Mouse (Mus musculus): ENCODE results near the gene Olfr307. TPM values are rescaled to one million over a fixed set of nuclear protein-coding genes. Genes with fewer than 3 reads are reported as not detected.

The Olfr307 gene
- polyA plus RNA-seq, 1 experiment from 2014 or later = not detected

DNA sequence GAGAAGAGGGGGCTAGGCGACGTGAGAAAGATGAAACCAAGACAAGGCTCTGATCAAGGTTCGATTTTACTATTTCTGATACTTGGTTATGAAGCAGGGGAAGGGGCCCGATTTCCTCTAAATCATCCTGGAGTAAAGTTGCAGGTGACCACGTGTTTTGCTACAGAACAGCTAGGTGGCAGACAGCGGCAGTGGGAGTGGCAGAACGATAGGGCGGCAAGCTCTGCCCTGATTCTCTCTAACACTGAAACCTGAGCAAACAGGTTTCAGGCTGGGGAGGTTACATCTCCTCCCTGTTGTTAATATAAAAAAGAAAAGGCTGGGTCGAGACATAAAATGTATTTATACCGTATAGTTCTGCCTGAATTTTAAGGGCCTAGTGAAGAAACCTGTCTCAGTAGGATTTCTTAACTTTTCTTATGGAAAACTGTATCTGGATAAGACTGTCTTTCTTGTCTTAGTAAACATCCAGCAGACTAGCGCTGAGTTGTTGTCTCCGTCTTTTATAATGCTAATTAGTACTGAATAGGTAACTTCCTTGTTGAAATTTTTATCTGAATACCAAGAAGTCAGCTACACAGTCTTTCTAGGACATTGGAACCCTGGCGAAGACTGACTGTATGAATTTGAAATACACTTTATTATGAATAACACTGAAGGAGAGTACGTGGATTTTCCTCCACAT, 5.6 kb upstream of the Olfr307 start:
- Histone ChIP-seq H3K4me2 (replicated peaks; ENCODE audit: low read depth, low read length) (no peak overlapping the region), H3K9me3 (ENCODE audit: low read length) (no peaks in the 10 kb centered on the region), H3K4me3 (ENCODE audit: low read depth, low read length) (no peak overlapping the region), H3K27me3 (replicated peaks; ENCODE audit: insufficient read depth, low read length) (no peaks in the 10 kb centered on the region), H3K4me1 (ENCODE audit: insufficient read depth, low read depth, low read length) (no peaks in the 10 kb centered on the region), H3K36me3 (ENCODE audit: insufficient read depth, low read length) (no peaks in the 10 kb centered on the region), H3K27ac (ENCODE audit: low read length) (no peak overlapping the region), H3K9ac (replicated peaks; ENCODE audit: low read depth) (no peak overlapping the region)
- ATAC-seq (no peak), DNase-seq (ENCODE audit: low spot score) (no peak)
- no peak for TF ChIP-seq EP300 (IDR thresholded peaks at IDR 0.05)
- TF ChIP-seq CTCF (IDR thresholded peaks at IDR 0.05) = no peak
- WGBS = 73% methylated on average over 14 of the region's 14 CpGs

DNA sequence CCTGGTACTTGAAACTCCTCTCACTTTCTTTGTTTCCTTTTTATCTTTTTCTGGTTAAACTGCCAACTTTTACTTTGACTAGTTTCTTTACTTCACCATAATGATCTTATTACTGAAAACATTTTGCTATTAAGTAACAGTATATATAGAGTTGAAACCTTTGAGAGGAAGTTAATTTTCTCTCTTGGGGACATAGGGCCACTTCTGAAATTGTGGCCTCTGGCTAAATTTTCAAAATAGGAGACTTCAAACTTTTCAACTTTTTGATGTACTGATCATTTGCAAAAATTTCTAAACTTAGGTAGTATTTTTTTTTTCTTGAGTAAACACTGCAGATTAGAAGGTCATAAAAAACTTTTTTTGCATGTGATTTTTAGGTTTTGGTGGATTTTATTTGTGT, 11.9 kb downstream of the Olfr307 start, which contains the start of gene Olfr308:
Gene Olfr308, minus strand, starts transcription at position 101 of the 400 bp plus-strand sequence.
- DNase-seq (ENCODE audit: low spot score) = no peak
- H3K27ac ChIP-seq (ENCODE audit: low read length) = no peak within 1 kb of the TSS
- no peaks in the 10 kb centered on the region for H3K9me3 ChIP-seq (ENCODE audit: low read length)
- no peaks in the 10 kb centered on the region for H3K27me3 ChIP-seq (replicated peaks; ENCODE audit: insufficient read depth, low read length)
- ATAC-seq = no peak
- H3K4me1 ChIP-seq (ENCODE audit: insufficient read depth, low read depth, low read length) = no peaks in the 10 kb centered on the region
- H3K36me3 ChIP-seq (ENCODE audit: insufficient read depth, low read length) = no peaks in the 10 kb centered on the region
- H3K9ac ChIP-seq (replicated peaks; ENCODE audit: low read depth) = no peak within 1 kb of the TSS
- TF ChIP-seq CTCF (IDR thresholded peaks at IDR 0.05) (no peak), EP300 (IDR thresholded peaks at IDR 0.05) (no peak)
- H3K4me2 ChIP-seq (replicated peaks; ENCODE audit: low read depth, low read length) = no peak within 1 kb of the TSS
- no peak within 1 kb of the TSS for H3K4me3 ChIP-seq (ENCODE audit: low read depth, low read length)

DNA sequence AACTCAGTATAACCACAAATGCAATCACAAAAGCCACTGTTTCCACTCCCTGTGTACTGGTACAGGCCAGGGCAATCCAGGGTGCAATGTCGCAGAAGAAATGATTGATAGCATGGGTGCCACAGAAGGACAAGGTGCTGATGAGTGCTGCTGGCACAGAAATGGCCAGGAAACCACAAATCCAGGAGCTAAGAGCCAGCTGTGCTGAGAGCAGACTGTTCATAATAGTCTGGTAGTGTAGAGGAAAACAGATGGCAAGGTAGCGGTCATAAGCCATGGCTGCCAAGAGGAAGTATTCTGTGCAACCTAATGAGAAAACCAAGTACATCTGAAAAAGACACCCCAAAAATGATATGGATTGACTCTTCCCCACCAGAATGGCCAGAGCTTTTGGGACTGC, 16.1 kb downstream of the Olfr307 start:
- no peak for DNase-seq (ENCODE audit: low spot score)
- no peak for TF ChIP-seq CTCF (IDR thresholded peaks at IDR 0.05)
- no peak for TF ChIP-seq EP300 (IDR thresholded peaks at IDR 0.05)
- Histone ChIP-seq H3K36me3 (ENCODE audit: insufficient read depth, low read length) (no peaks in the 10 kb centered on the region), H3K4me3 (ENCODE audit: low read depth, low read length) (no peak overlapping the region), H3K9ac (replicated peaks; ENCODE audit: low read depth) (no peak overlapping the region), H3K27ac (ENCODE audit: low read length) (no peak overlapping the region), H3K9me3 (ENCODE audit: low read length) (no peaks in the 10 kb centered on the region), H3K27me3 (replicated peaks; ENCODE audit: insufficient read depth, low read length) (no peaks in the 10 kb centered on the region), H3K4me1 (ENCODE audit: insufficient read depth, low read depth, low read length) (no peaks in the 10 kb centered on the region), H3K4me2 (replicated peaks; ENCODE audit: low read depth, low read length) (no peak overlapping the region)
- WGBS = 87% methylated on average over 2 of the region's 2 CpGs
- no peak for ATAC-seq

DNA sequence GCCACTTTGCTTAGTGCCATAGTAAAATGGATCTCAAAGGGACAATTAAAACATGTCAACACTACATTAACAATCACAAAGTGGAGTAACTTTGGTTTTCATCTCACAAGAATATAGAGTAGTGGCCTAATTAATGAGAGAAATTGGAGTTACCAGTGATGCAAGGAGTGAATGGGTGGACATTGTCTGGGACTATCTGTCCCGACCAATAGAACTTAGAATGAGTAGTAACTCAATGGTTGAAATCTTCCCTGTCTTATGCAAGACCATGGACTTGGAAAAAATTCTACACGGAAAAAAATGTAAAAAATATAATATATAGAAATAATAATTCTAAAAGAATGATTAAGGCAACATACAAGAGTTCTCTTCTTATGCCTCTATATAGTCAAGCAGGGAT, 23.8 kb downstream of the Olfr307 start, which contains the start of gene Olfr309:
Gene Olfr309, minus strand, starts transcription at position 101 of the 400 bp plus-strand sequence.
- H3K4me2 ChIP-seq (replicated peaks; ENCODE audit: low read depth, low read length) = no peak within 1 kb of the TSS
- no peaks in the 10 kb centered on the region for H3K27me3 ChIP-seq (replicated peaks; ENCODE audit: insufficient read depth, low read length)
- H3K4me1 ChIP-seq (ENCODE audit: insufficient read depth, low read depth, low read length) = no peaks in the 10 kb centered on the region
- no peak within 1 kb of the TSS for H3K27ac ChIP-seq (ENCODE audit: low read length)
- TF ChIP-seq EP300 (IDR thresholded peaks at IDR 0.05) (no peak), CTCF (IDR thresholded peaks at IDR 0.05) (no peak)
- H3K9me3 ChIP-seq (ENCODE audit: low read length) = no peaks in the 10 kb centered on the region
- no peaks in the 10 kb centered on the region for H3K36me3 ChIP-seq (ENCODE audit: insufficient read depth, low read length)
- ATAC-seq (no peak), DNase-seq (ENCODE audit: low spot score) (no peak)
- WGBS = 61% methylated on average over 2 of the region's 2 CpGs
- no peak within 1 kb of the TSS for H3K9ac ChIP-seq (replicated peaks; ENCODE audit: low read depth)
- H3K4me3 ChIP-seq (ENCODE audit: low read depth, low read length) = no peak within 1 kb of the TSS

Small RNAs within 50 kb of the gene (microRNA-seq; reads per million reads assigned to microRNA genes)
- not detected for gene Gm23192

Other genes starting within 250 kb of the Olfr307 start
- not detected in 2 replicates for gene Vmn2r75, start 165.8 kb downstream of the Olfr307 start, polyA plus RNA-seq (2015; fragmentation: Nextera tagmentation; extraction: Ambion mirVana)
- not detected in 2 replicates for gene Vmn2r76, start 91.3 kb downstream of the Olfr307 start, polyA plus RNA-seq (2015; fragmentation: Nextera tagmentation; extraction: Ambion mirVana)
- gene Olfr310, start 60.4 kb downstream of the Olfr307 start, polyA plus RNA-seq (2015; fragmentation: Nextera tagmentation; extraction: Ambion mirVana) = not detected in 2 replicates
- gene Olfr309, start 23.9 kb downstream of the Olfr307 start, polyA plus RNA-seq (2015; fragmentation: Nextera tagmentation; extraction: Ambion mirVana) = not detected in 2 replicates
- not detected in 2 replicates for gene Olfr308, start 12.0 kb downstream of the Olfr307 start, polyA plus RNA-seq (2015; fragmentation: Nextera tagmentation; extraction: Ambion mirVana)
- gene Olfr305, start 29.3 kb upstream of the Olfr307 start, polyA plus RNA-seq (2015; fragmentation: Nextera tagmentation; extraction: Ambion mirVana) = not detected in 2 replicates
- not detected in 2 replicates for gene Olfr304, start 49.1 kb upstream of the Olfr307 start, polyA plus RNA-seq (2015; fragmentation: Nextera tagmentation; extraction: Ambion mirVana)
- gene Olfr303, start 60.2 kb upstream of the Olfr307 start, polyA plus RNA-seq (2015; fragmentation: Nextera tagmentation; extraction: Ambion mirVana) = not detected in 2 replicates
- not detected in 2 replicates for gene Olfr301, start 66.3 kb upstream of the Olfr307 start, polyA plus RNA-seq (2015; fragmentation: Nextera tagmentation; extraction: Ambion mirVana)
- gene Olfr299, start 122.3 kb upstream of the Olfr307 start, polyA plus RNA-seq (2015; fragmentation: Nextera tagmentation; extraction: Ambion mirVana) = not detected in 2 replicates
- not detected in 2 replicates for gene Olfr298, start 154.9 kb upstream of the Olfr307 start, polyA plus RNA-seq (2015; fragmentation: Nextera tagmentation; extraction: Ambion mirVana)
- not detected in 2 replicates for gene Olfr297, start 182.4 kb upstream of the Olfr307 start, polyA plus RNA-seq (2015; fragmentation: Nextera tagmentation; extraction: Ambion mirVana)
- gene Olfr295, start 246.3 kb upstream of the Olfr307 start, polyA plus RNA-seq (2015; fragmentation: Nextera tagmentation; extraction: Ambion mirVana) = not detected in 2 replicates

Measured in lung, postnatal 0 days (tissue).